Mouse (Mus musculus): Measurements from ENCODE around the gene Wdr37. TPM values are rescaled to one million over a fixed set of nuclear protein-coding genes. Genes with fewer than 3 reads are reported as not detected.

Wdr37 gene
- polyA plus RNA-seq, 1 experiment = 4.2 TPM

GRCm38 (mm10) chr13:8881611-8882010 is 9.9 kb upstream of the Wdr37 start:
- H3K27me3 ChIP-seq (ENCODE audit: control insufficient read depth, insufficient read depth, insufficient read length) = no peaks in the 10 kb centered on the region
- H3K4me3 ChIP-seq (ENCODE audit: insufficient read depth, poor library complexity, severe bottlenecking) = no peak overlapping the region
- H3ac ChIP-seq (ENCODE audit: control insufficient read depth, insufficient read length, low read depth) = no peak overlapping the region
- TF ChIP-seq MYOD1 (IDR thresholded peaks at IDR 0.05; ENCODE audit: control insufficient read depth, insufficient read length, low read depth) (no peak), USF1 (IDR thresholded peaks at IDR 0.05; ENCODE audit: low read depth) (no peak), FOSL1 (IDR thresholded peaks at IDR 0.05; ENCODE audit: insufficient read depth, low read length, poor library complexity, severe bottlenecking) (no peak), MAX (IDR thresholded peaks at IDR 0.05) (no peak), CEBPB (IDR thresholded peaks at IDR 0.05; ENCODE audit: low read depth) (no peak), MYOG (IDR thresholded peaks at IDR 0.05; ENCODE audit: control insufficient read depth, extremely low read depth, insufficient read length) (no peak), CTCF (IDR thresholded peaks at IDR 0.05; ENCODE audit: control insufficient read depth, insufficient read depth, insufficient read length) (no peak)
- peaks cover 2% of the 10 kb centered on the region for H3K79me3 ChIP-seq (ENCODE audit: low read depth)
- no peaks in the 10 kb centered on the region for H3K36me3 ChIP-seq (ENCODE audit: control insufficient read depth, insufficient read depth)
- peaks cover 7% of the 10 kb centered on the region for H3K79me2 ChIP-seq (ENCODE audit: control insufficient read depth, insufficient read depth)

GRCm38 (mm10) chr13:8873776-8874175 is 2.1 kb upstream of the Wdr37 start:
- Histone ChIP-seq H3K36me3 (ENCODE audit: control insufficient read depth, insufficient read depth) (no peaks in the 10 kb centered on the region), H3K79me3 (ENCODE audit: low read depth) (peaks cover 16% of the 10 kb centered on the region), H3ac (ENCODE audit: control insufficient read depth, insufficient read length, low read depth) (no peak overlapping the region), H3K4me3 (ENCODE audit: insufficient read depth, poor library complexity, severe bottlenecking) (no peak overlapping the region), H3K27me3 (ENCODE audit: control insufficient read depth, insufficient read depth, insufficient read length) (no peaks in the 10 kb centered on the region), H3K79me2 (ENCODE audit: control insufficient read depth, insufficient read depth) (peaks cover 21% of the 10 kb centered on the region)
- TF ChIP-seq MAX (IDR thresholded peaks at IDR 0.05) = no peak
- peak; percentile 30 for TF ChIP-seq CEBPB (IDR thresholded peaks at IDR 0.05; ENCODE audit: low read depth)
- TF ChIP-seq MYOG (IDR thresholded peaks at IDR 0.05; ENCODE audit: control insufficient read depth, extremely low read depth, insufficient read length) = no peak
- no peak for TF ChIP-seq FOSL1 (IDR thresholded peaks at IDR 0.05; ENCODE audit: insufficient read depth, low read length, poor library complexity, severe bottlenecking)
- TF ChIP-seq MYOD1 (IDR thresholded peaks at IDR 0.05; ENCODE audit: control insufficient read depth, insufficient read length, low read depth) = no peak
- TF ChIP-seq CTCF (IDR thresholded peaks at IDR 0.05; ENCODE audit: control insufficient read depth, insufficient read depth, insufficient read length) = no peak
- TF ChIP-seq USF1 (IDR thresholded peaks at IDR 0.05; ENCODE audit: low read depth) = no peak

- Histone ChIP-seq H3K36me3 (ENCODE audit: control insufficient read depth, insufficient read depth) (peaks cover 6% of the 10 kb centered on the region), H3K27me3 (ENCODE audit: control insufficient read depth, insufficient read depth, insufficient read length) (no peaks in the 10 kb centered on the region), H3ac (ENCODE audit: control insufficient read depth, insufficient read length, low read depth) (peak overlapping the region; percentile 96), H3K79me2 (ENCODE audit: control insufficient read depth, insufficient read depth) (peaks cover 52% of the 10 kb centered on the region), H3K79me3 (ENCODE audit: low read depth) (peaks cover 44% of the 10 kb centered on the region), H3K4me3 (ENCODE audit: insufficient read depth, poor library complexity, severe bottlenecking) (peak overlapping the region; percentile 65)
- TF ChIP-seq MYOD1 (IDR thresholded peaks at IDR 0.05; ENCODE audit: control insufficient read depth, insufficient read length, low read depth) (no peak), CTCF (IDR thresholded peaks at IDR 0.05; ENCODE audit: control insufficient read depth, insufficient read depth, insufficient read length) (peak; percentile 61)
These were observed 997 bp downstream of the Wdr37 start for GRCm38 (mm10) chr13:8870510-8871313.

GRCm38 (mm10) chr13:8870160-8870509 is 1.6 kb downstream of the Wdr37 start:
- no peak for TF ChIP-seq MYOD1 (IDR thresholded peaks at IDR 0.05; ENCODE audit: control insufficient read depth, insufficient read length, low read depth)
- TF ChIP-seq MAX (IDR thresholded peaks at IDR 0.05) = no peak
- TF ChIP-seq CEBPB (IDR thresholded peaks at IDR 0.05; ENCODE audit: low read depth) = no peak
- no peak for TF ChIP-seq CTCF (IDR thresholded peaks at IDR 0.05; ENCODE audit: control insufficient read depth, insufficient read depth, insufficient read length)
- no peak for TF ChIP-seq USF1 (IDR thresholded peaks at IDR 0.05; ENCODE audit: low read depth)
- TF ChIP-seq MYOG (IDR thresholded peaks at IDR 0.05; ENCODE audit: control insufficient read depth, extremely low read depth, insufficient read length) = no peak
- TF ChIP-seq FOSL1 (IDR thresholded peaks at IDR 0.05; ENCODE audit: insufficient read depth, low read length, poor library complexity, severe bottlenecking) = no peak
- H3K79me3 ChIP-seq (ENCODE audit: low read depth) = peaks cover 48% of the 10 kb centered on the region
- H3ac ChIP-seq (ENCODE audit: control insufficient read depth, insufficient read length, low read depth) = peak overlapping the region; percentile 76
- H3K79me2 ChIP-seq (ENCODE audit: control insufficient read depth, insufficient read depth) = peaks cover 57% of the 10 kb centered on the region
- no peaks in the 10 kb centered on the region for H3K27me3 ChIP-seq (ENCODE audit: control insufficient read depth, insufficient read depth, insufficient read length)
- H3K36me3 ChIP-seq (ENCODE audit: control insufficient read depth, insufficient read depth) = peaks cover 6% of the 10 kb centered on the region
- H3K4me3 ChIP-seq (ENCODE audit: insufficient read depth, poor library complexity, severe bottlenecking) = peak overlapping the region; percentile 65

GRCm38 (mm10) chr13:8869578-8870157 is 2.0 kb downstream of the Wdr37 start:
- TF ChIP-seq MYOG (IDR thresholded peaks at IDR 0.05; ENCODE audit: control insufficient read depth, extremely low read depth, insufficient read length) (no peak), CEBPB (IDR thresholded peaks at IDR 0.05; ENCODE audit: low read depth) (no peak), USF1 (IDR thresholded peaks at IDR 0.05; ENCODE audit: low read depth) (no peak), MAX (IDR thresholded peaks at IDR 0.05) (no peak), CTCF (IDR thresholded peaks at IDR 0.05; ENCODE audit: control insufficient read depth, insufficient read depth, insufficient read length) (no peak), MYOD1 (IDR thresholded peaks at IDR 0.05; ENCODE audit: control insufficient read depth, insufficient read length, low read depth) (no peak), FOSL1 (IDR thresholded peaks at IDR 0.05; ENCODE audit: insufficient read depth, low read length, poor library complexity, severe bottlenecking) (no peak)
- H3K4me3 ChIP-seq (ENCODE audit: insufficient read depth, poor library complexity, severe bottlenecking) = peak overlapping the region; percentile 65

More at GRCm38 (mm10) chr13:8869578-8870157, 2.0 kb downstream of the Wdr37 start:
- H3K27me3 ChIP-seq (ENCODE audit: control insufficient read depth, insufficient read depth, insufficient read length) = no peaks in the 10 kb centered on the region
- no peak overlapping the region for H3ac ChIP-seq (ENCODE audit: control insufficient read depth, insufficient read length, low read depth)
- H3K79me2 ChIP-seq (ENCODE audit: control insufficient read depth, insufficient read depth) = peaks cover 62% of the 10 kb centered on the region
- H3K79me3 ChIP-seq (ENCODE audit: low read depth) = peaks cover 53% of the 10 kb centered on the region
- H3K36me3 ChIP-seq (ENCODE audit: control insufficient read depth, insufficient read depth) = peaks cover 6% of the 10 kb centered on the region

Data from C2C12 (cell line).